Mouse (Mus musculus) C2C12 (cell line): Measurements from ENCODE around the gene Aqp3. TPM values are rescaled to one million over a fixed set of nuclear protein-coding genes. Genes with fewer than 3 reads are reported as not detected.

ENCODE experiments used
- H3K27me3 ChIP-seq: one replicate; pipeline ENCODE4 v1.6.1; 2011; ENCODE audit not compliant: control insufficient read depth, insufficient read depth, insufficient read length
- H3K36me3 ChIP-seq: one replicate; pipeline ENCODE4 v1.6.1; 2011; ENCODE audit not compliant: control insufficient read depth, insufficient read depth
- H3K4me3 ChIP-seq: one replicate; pipeline ENCODE4 v1.5.1; 2011; ENCODE audit warnings: mild to moderate bottlenecking, control low read depth; ENCODE audit not compliant: poor library complexity, insufficient read depth, severe bottlenecking
- H3K79me2 ChIP-seq: one replicate; pipeline ENCODE4 v1.6.1; 2011; ENCODE audit not compliant: control insufficient read depth, insufficient read depth
- H3K79me3 ChIP-seq: one replicate; pipeline ENCODE4 v1.6.1; 2011; ENCODE audit warnings: low read depth, control low read depth
- H3ac ChIP-seq: one replicate; pipeline ENCODE3; 2011; ENCODE audit warnings: low read depth; ENCODE audit not compliant: control insufficient read depth, insufficient read length
- CEBPB ChIP-seq: IDR thresholded peaks from one replicate; pipeline ENCODE4 v1.6.1; 2011; ENCODE audit warnings: low read depth, mild to moderate bottlenecking, control low read depth, moderate library complexity
- CTCF ChIP-seq: IDR thresholded peaks from one replicate; pipeline ENCODE4 v1.5.1; 2011; ENCODE audit not compliant: control insufficient read depth, insufficient read depth, insufficient read length
- FOSL1 ChIP-seq: IDR thresholded peaks from one replicate; pipeline ENCODE4 v1.8.0; 2011; ENCODE audit warnings: mild to moderate bottlenecking, low read length; ENCODE audit not compliant: poor library complexity, insufficient read depth, severe bottlenecking
- MAX ChIP-seq: IDR thresholded peaks from one replicate; pipeline ENCODE4 v1.6.1; 2011; ENCODE audit warnings: mild to moderate bottlenecking, control low read depth
- MYOD1 ChIP-seq: IDR thresholded peaks from one replicate; pipeline ENCODE4 v1.6.1; 2011; ENCODE audit warnings: low read depth; ENCODE audit not compliant: control insufficient read depth, insufficient read length
- MYOG ChIP-seq: IDR thresholded peaks from one replicate; pipeline ENCODE4 v1.6.1; 2011; ENCODE audit not compliant: control insufficient read depth, insufficient read length; ENCODE audit errors: extremely low read depth
- USF1 ChIP-seq: IDR thresholded peaks from one replicate; pipeline ENCODE4 v1.6.1; 2011; ENCODE audit warnings: low read depth, mild to moderate bottlenecking, control low read depth, moderate library complexity
- polyA plus RNA-seq: library from polyadenylated mRNA; unstranded; fragments of >200 nt; fragmentation: generic; extraction: Trizol; gene quantifications from one replicate; pipeline ENCODE4 v1.2.1, GENCODE M21; 2012; ENCODE audit warnings: missing spikeins

Gene Aqp3
- polyA plus RNA-seq, 1 experiment: 0.06 TPM

GRCm38 (mm10) chr4:41135711-41136453 lies 37.9 kb upstream of the Aqp3 start, which contains the start of gene Ube2r2:
Gene Ube2r2 (plus strand): TSS chr4:41135743.
- Histone ChIP-seq H3ac (peak within 1 kb of the TSS; percentile 79), H3K36me3 (peaks cover 16% of the 10 kb centered on the region), H3K79me3 (peaks cover 47% of the 10 kb centered on the region), H3K27me3 (no peaks in the 10 kb centered on the region), H3K79me2 (peaks cover 54% of the 10 kb centered on the region), H3K4me3 (peak within 1 kb of the TSS; percentile 84)
- no peak for TF ChIP-seq CTCF
- no peak for TF ChIP-seq MYOG
- no peak for TF ChIP-seq USF1
- no peak for TF ChIP-seq MAX
- no peak for TF ChIP-seq CEBPB
- TF ChIP-seq FOSL1: no peak
- no peak for TF ChIP-seq MYOD1

GRCm38 (mm10) chr4:41134935-41135710 lies 37.1 kb upstream of the Aqp3 start:
- peaks cover 10% of the 10 kb centered on the region for H3K36me3 ChIP-seq
- H3K79me2 ChIP-seq: peaks cover 47% of the 10 kb centered on the region
- TF ChIP-seq CEBPB (no peak), MYOG (no peak), FOSL1 (no peak), CTCF (no peak)
- H3ac ChIP-seq: peak overlapping the region; percentile 79
- no peaks in the 10 kb centered on the region for H3K27me3 ChIP-seq
- H3K79me3 ChIP-seq: peaks cover 40% of the 10 kb centered on the region
- peak overlapping the region; percentile 84 for H3K4me3 ChIP-seq

- peaks cover 26% of the 10 kb centered on the region for H3K79me3 ChIP-seq
- H3K36me3 ChIP-seq: peaks cover 4% of the 10 kb centered on the region
- H3K27me3 ChIP-seq: no peaks in the 10 kb centered on the region
- H3ac ChIP-seq: no peak overlapping the region
- H3K4me3 ChIP-seq: no peak overlapping the region
- H3K79me2 ChIP-seq: peaks cover 33% of the 10 kb centered on the region
- no peak for TF ChIP-seq CTCF
- TF ChIP-seq USF1: no peak
- TF ChIP-seq MYOD1: no peak
- no peak for TF ChIP-seq MAX
- TF ChIP-seq FOSL1: no peak
- no peak for TF ChIP-seq MYOG
Measured at GRCm38 (mm10) chr4:41133529-41134291, 35.7 kb upstream of the Aqp3 start.

GRCm38 (mm10) chr4:41132471-41132870 lies 34.5 kb upstream of the Aqp3 start:
- Histone ChIP-seq H3K79me3 (peaks cover 13% of the 10 kb centered on the region), H3K4me3 (no peak overlapping the region), H3K27me3 (no peaks in the 10 kb centered on the region), H3K36me3 (no peaks in the 10 kb centered on the region), H3K79me2 (peaks cover 20% of the 10 kb centered on the region), H3ac (no peak overlapping the region)
- TF ChIP-seq MYOG (no peak), MAX (no peak), CEBPB (no peak), USF1 (no peak), CTCF (no peak), MYOD1 (no peak), FOSL1 (no peak)

- no peaks in the 10 kb centered on the region for H3K36me3 ChIP-seq
- no peaks in the 10 kb centered on the region for H3K79me2 ChIP-seq
- H3ac ChIP-seq: no peak overlapping the region
- H3K79me3 ChIP-seq: no peaks in the 10 kb centered on the region
- no peak overlapping the region for H3K4me3 ChIP-seq
- TF ChIP-seq CTCF: no peak
- TF ChIP-seq FOSL1: no peak
- no peak for TF ChIP-seq MYOG
- no peak for TF ChIP-seq MAX
- no peak for TF ChIP-seq MYOD1
- no peak for TF ChIP-seq CEBPB
- TF ChIP-seq USF1: no peak
- H3K27me3 ChIP-seq: no peaks in the 10 kb centered on the region
Measured at GRCm38 (mm10) chr4:41129836-41130235, 31.9 kb upstream of the Aqp3 start.
